Mouse (Mus musculus) forebrain, embryonic 10.5 days (tissue): ENCODE measurements around the gene Csf1. TPM values are rescaled to one million over a fixed set of nuclear protein-coding genes. Genes with fewer than 3 reads are reported as not detected.
"Not testable (repeated sequence)": the region's sequence is repeated elsewhere in the genome, so short reads cannot be mapped to it uniquely, and the experiment has no call there.

Experiments used
- DNase-seq: peaks from one replicate; pipeline ENCODE4 v3.0.0-alpha.2; 2017; ENCODE audit warnings: low spot score; ENCODE audit errors: extremely low spot score
- H3K27ac ChIP-seq: fragments of 300-500 bp; sonication (generic); 2 replicates; pipeline ENCODE4 v1.5.1; 2016; ENCODE audit warnings: mild to moderate bottlenecking
- H3K27me3 ChIP-seq: fragments of 300-500 bp; sonication (generic); 2 replicates; pipeline ENCODE4 v1.6.1; 2016; ENCODE audit warnings: mild to moderate bottlenecking; ENCODE audit not compliant: poor library complexity, severe bottlenecking
- H3K36me3 ChIP-seq: fragments of 300-500 bp; sonication (generic); replicated peaks from 2 replicates; pipeline ENCODE4 v1.6.1; 2016; ENCODE audit warnings: mild to moderate bottlenecking, moderate library complexity
- H3K4me1 ChIP-seq: fragments of 300-500 bp; sonication (generic); 2 replicates; pipeline ENCODE4 v1.6.1; 2016
- H3K4me3 ChIP-seq: fragments of 300-500 bp; sonication (generic); 2 replicates; pipeline ENCODE4 v1.5.1; 2016; ENCODE audit warnings: mild to moderate bottlenecking, moderate library complexity
- H3K9me3 ChIP-seq: fragments of 300-500 bp; sonication (generic); 2 replicates; pipeline ENCODE4 v1.6.1; 2016; ENCODE audit warnings: mild to moderate bottlenecking, moderate library complexity
- WGBS: fragments of 180-500 bp; shearing (Covaris S2); methylation state at CpG from one replicate; pipeline ENCODE4 v1.1.7; 2016; 5-methylcytosine and 5-hydroxymethylcytosine counted together
- polyA plus RNA-seq: library from polyadenylated mRNA; unstranded; fragments of >200 nt; fragmentation: Nextera tagmentation; extraction: Ambion mirVana; gene quantifications from 2 replicates; pipeline ENCODE4 v1.2.1, GENCODE M21; 2016

Gene Csf1
- polyA plus RNA-seq, 1 experiment from 2014 or later, result 4.8 TPM

GRCm38 (mm10) chr3:107739966-107740365 lies 20.3 kb downstream of the Csf1 start:
- Histone ChIP-seq H3K4me1 (peaks cover 45% of the 10 kb centered on the region), H3K27ac (peak overlapping the region; percentile 89), H3K9me3 (no peaks in the 10 kb centered on the region), H3K36me3 (peaks cover 13% of the 10 kb centered on the region), H3K27me3 (no peaks in the 10 kb centered on the region), H3K4me3 (no peak overlapping the region)
- 76% methylated on average over 2 of the region's 2 CpGs for WGBS
- no peak for DNase-seq

- 90% methylated on average over 3 of the region's 3 CpGs for WGBS
- H3K9me3 ChIP-seq, result no peaks in the 10 kb centered on the region
- no peaks in the 10 kb centered on the region for H3K27me3 ChIP-seq
- no peak for DNase-seq
- H3K27ac ChIP-seq, result peak overlapping the region; percentile 89
- H3K36me3 ChIP-seq, result peaks cover 13% of the 10 kb centered on the region
- H3K4me1 ChIP-seq, result peaks cover 45% of the 10 kb centered on the region
- no peak overlapping the region for H3K4me3 ChIP-seq
These were observed 20.8 kb downstream of the Csf1 start for GRCm38 (mm10) chr3:107739456-107739855.

- Histone ChIP-seq H3K4me1 (peaks cover 45% of the 10 kb centered on the region), H3K9me3 (no peaks in the 10 kb centered on the region), H3K27ac (0 out of 2 replicates have a peak overlapping the region, but pooled peaks have one; percentile 44), H3K36me3 (peaks cover 13% of the 10 kb centered on the region), H3K27me3 (no peaks in the 10 kb centered on the region), H3K4me3 (no peak overlapping the region)
- DNase-seq, result no peak
- 83% methylated on average over 1 of the region's 1 CpGs for WGBS
These were observed 21.6 kb downstream of the Csf1 start for GRCm38 (mm10) chr3:107738620-107739019.

GRCm38 (mm10) chr3:107737609-107738190 lies 22.6 kb downstream of the Csf1 start:
- Histone ChIP-seq H3K9me3 (no peaks in the 10 kb centered on the region), H3K36me3 (peaks cover 8% of the 10 kb centered on the region), H3K4me1 (peaks cover 36% of the 10 kb centered on the region), H3K27me3 (no peaks in the 10 kb centered on the region), H3K27ac (no peak overlapping the region), H3K4me3 (no peak overlapping the region)
- DNase-seq, result no peak
- 88% methylated on average over 1 of the region's 1 CpGs for WGBS

- not testable (repeated sequence) for DNase-seq, H3K4me3 ChIP-seq, H3K9me3 ChIP-seq, H3K27me3 ChIP-seq, H3K36me3 ChIP-seq, H3K27ac ChIP-seq
- WGBS, result 93% methylated on average over 13 of the region's 13 CpGs
- H3K4me1 ChIP-seq, result peaks cover 15% of the 10 kb centered on the region
These were observed 24.6 kb downstream of the Csf1 start for GRCm38 (mm10) chr3:107735620-107736019.

GRCm38 (mm10) chr3:107733329-107733728 lies 26.9 kb downstream of the Csf1 start:
- H3K27me3 ChIP-seq, result no peaks in the 10 kb centered on the region
- H3K4me3 ChIP-seq, result no peak overlapping the region
- no peak overlapping the region for H3K27ac ChIP-seq
- H3K36me3 ChIP-seq, result no peaks in the 10 kb centered on the region
- DNase-seq, result no peak
- H3K9me3 ChIP-seq, result no peaks in the 10 kb centered on the region
- H3K4me1 ChIP-seq, result no peaks in the 10 kb centered on the region
- WGBS, result 89% methylated on average over 1 of the region's 1 CpGs

- 75% methylated on average over 2 of the region's 2 CpGs for WGBS
- Histone ChIP-seq H3K9me3 (no peaks in the 10 kb centered on the region), H3K4me3 (no peak overlapping the region), H3K27ac (no peak overlapping the region), H3K27me3 (no peaks in the 10 kb centered on the region), H3K4me1 (no peaks in the 10 kb centered on the region), H3K36me3 (no peaks in the 10 kb centered on the region)
- DNase-seq, result no peak
These were observed 30.0 kb downstream of the Csf1 start for GRCm38 (mm10) chr3:107730236-107730635.

GRCm38 (mm10) chr3:107728509-107728908 lies 31.8 kb downstream of the Csf1 start:
- H3K4me1 ChIP-seq, result no peaks in the 10 kb centered on the region
- no peaks in the 10 kb centered on the region for H3K9me3 ChIP-seq
- H3K4me3 ChIP-seq, result no peak overlapping the region
- no peak for DNase-seq
- WGBS, result 75% methylated on average over 1 of the region's 1 CpGs
- no peaks in the 10 kb centered on the region for H3K36me3 ChIP-seq
- no peak overlapping the region for H3K27ac ChIP-seq
- H3K27me3 ChIP-seq, result no peaks in the 10 kb centered on the region

GRCm38 (mm10) chr3:107715971-107716370 lies 44.3 kb downstream of the Csf1 start:
- Histone ChIP-seq H3K4me3 (no peak overlapping the region), H3K27ac (no peak overlapping the region), H3K27me3 (no peaks in the 10 kb centered on the region), H3K4me1 (peaks cover 4% of the 10 kb centered on the region; the same call in 1 of the 2 replicates), H3K9me3 (no peaks in the 10 kb centered on the region), H3K36me3 (no peaks in the 10 kb centered on the region)
- 90% methylated on average over 1 of the region's 1 CpGs for WGBS
- DNase-seq, result no peak

GRCm38 (mm10) chr3:107714276-107714933 lies 45.9 kb downstream of the Csf1 start:
- H3K36me3 ChIP-seq, result no peaks in the 10 kb centered on the region
- no peak overlapping the region for H3K4me3 ChIP-seq
- no peak for DNase-seq
- 87% methylated on average over 5 of the region's 5 CpGs for WGBS
- peaks cover 4% of the 10 kb centered on the region; the same call in 1 of the 2 replicates for H3K4me1 ChIP-seq
- H3K9me3 ChIP-seq, result no peaks in the 10 kb centered on the region
- no peaks in the 10 kb centered on the region for H3K27me3 ChIP-seq
- H3K27ac ChIP-seq, result no peak overlapping the region

GRCm38 (mm10) chr3:107712081-107712480 lies 48.2 kb downstream of the Csf1 start:
- DNase-seq, result no peak
- 58% methylated on average over 3 of the region's 3 CpGs for WGBS
- no peaks in the 10 kb centered on the region for H3K36me3 ChIP-seq

GRCm38 (mm10) chr3:107709156-107709555 lies 51.1 kb downstream of the Csf1 start:
- Histone ChIP-seq H3K36me3 (no peaks in the 10 kb centered on the region), H3K27me3 (no peaks in the 10 kb centered on the region), H3K27ac (no peak overlapping the region), H3K4me3 (no peak overlapping the region), H3K9me3 (no peaks in the 10 kb centered on the region), H3K4me1 (peaks cover 9% of the 10 kb centered on the region)
- 53% methylated on average over 3 of the region's 3 CpGs for WGBS
- DNase-seq, result no peak

More at GRCm38 (mm10) chr3:107712081-107712480, 48.2 kb downstream of the Csf1 start:
- Histone ChIP-seq H3K27me3 (no peaks in the 10 kb centered on the region), H3K4me1 (peaks cover 9% of the 10 kb centered on the region), H3K27ac (no peak overlapping the region), H3K4me3 (no peak overlapping the region), H3K9me3 (no peaks in the 10 kb centered on the region)

GRCm38 (mm10) chr3:107707239-107707638 lies 53.0 kb downstream of the Csf1 start:
- H3K27ac ChIP-seq, result no peak overlapping the region
- no peaks in the 10 kb centered on the region for H3K36me3 ChIP-seq
- 93% methylated on average over 4 of the region's 4 CpGs for WGBS
- no peaks in the 10 kb centered on the region for H3K9me3 ChIP-seq
- no peak for DNase-seq
- no peak overlapping the region for H3K4me3 ChIP-seq
- H3K4me1 ChIP-seq, result peaks cover 5% of the 10 kb centered on the region
- H3K27me3 ChIP-seq, result no peaks in the 10 kb centered on the region
